In genomic region chr4:97921682-97922081, GRCm38 (mm10) we compare ENCODE assay signal across 29 mouse cellular contexts.
DNase-seq lines count a peak whose midpoint lies in the region; ATAC-seq and TF ChIP-seq lines count a peak whose summit lies in the region.
"Had no signal": no experiment of that assay in that cellular context is flagged by ENCODE, and none has a peak within 500 bp of the region (broad histone marks: within the 10 kb centered on the region; RNA-seq: fewer than 3 reads in every experiment).

No protein-coding gene starts in this region.

- 0 out of 2 replicates have a peak, but pooled peaks have one; percentile 3 for TF ChIP-seq CTCF in gastrocnemius, adult 2 months (IDR thresholded peaks at IDR 0.05)
- peak; percentile 27; the same call in 1 of the 2 replicates for TF ChIP-seq CTCF in intestine, postnatal 0 days (IDR thresholded peaks at IDR 0.05; ENCODE audit: low read depth)
- TF ChIP-seq CTCF in brain, embryonic 14.5 days (IDR thresholded peaks at IDR 0.05; ENCODE audit: borderline replicate concordance, extremely low read depth, insufficient read depth, insufficient read length) = peak; percentile 23; the same call in 1 of the 2 replicates

- H3K27me3 ChIP-seq in intestine, postnatal 0 days (replicated peaks; ENCODE audit: control insufficient read depth, insufficient read depth, low read length) = no peaks in the 10 kb centered on the region
- no peaks in the 10 kb centered on the region for H3K27me3 ChIP-seq in intestine, embryonic 15.5 days (replicated peaks)
- no peaks in the 10 kb centered on the region for H3K27me3 ChIP-seq in kidney, embryonic 16.5 days (ENCODE audit: insufficient read depth, low read length)
- H3K27me3 ChIP-seq: embryonic facial prominence, embryonic 15.5 days; forebrain, embryonic 12.5 days; hindbrain, embryonic 13.5 days; liver, embryonic 15.5 days; midbrain, embryonic 13.5 days had no signal

- no peak for TF ChIP-seq POLR2A in brain, embryonic 14.5 days (IDR thresholded peaks at IDR 0.05; ENCODE audit: borderline replicate concordance, extremely low read depth, insufficient read depth, insufficient read length, poor library complexity, severe bottlenecking)

- H3K4me1 ChIP-seq in intestine, postnatal 0 days (replicated peaks; ENCODE audit: control insufficient read depth, insufficient read depth, low read length) = no peaks in the 10 kb centered on the region
- peaks cover 16% of the 10 kb centered on the region for H3K4me1 ChIP-seq in intestine, embryonic 15.5 days (replicated peaks)
- peaks cover 10% of the 10 kb centered on the region for H3K4me1 ChIP-seq in kidney, embryonic 16.5 days (ENCODE audit: insufficient read depth, low read length)

- H3K36me3 ChIP-seq in intestine, postnatal 0 days (ENCODE audit: control insufficient read depth, insufficient read depth) = no peaks in the 10 kb centered on the region
- no peaks in the 10 kb centered on the region for H3K36me3 ChIP-seq in intestine, embryonic 15.5 days
- H3K36me3 ChIP-seq in kidney, embryonic 16.5 days (ENCODE audit: insufficient read depth, low read length) = no peaks in the 10 kb centered on the region
- H3K36me3 ChIP-seq: embryonic facial prominence, embryonic 10.5 days; embryonic facial prominence, embryonic 15.5 days; forebrain, embryonic 12.5 days; hindbrain, embryonic 13.5 days; liver, embryonic 15.5 days; midbrain, embryonic 13.5 days had no signal

- DNase-seq in gastrocnemius, adult 2 months = no peak
- DNase-seq in gastrocnemius, postnatal 10 days = no peak
- DNase-seq in 3T3-L1 (ENCODE audit: low read depth, low spot score) = peak; percentile 13
- DNase-seq in brain, embryonic 14.5 days (ENCODE audit: low read depth) = no peak
- DNase-seq: adrenal gland, adult 2 months; adrenal gland, postnatal 36 days; cerebellum, adult 8-10 months; gastrocnemius, postnatal 36 days; heart, postnatal 14 days; kidney, adult 2 months; kidney, postnatal 4 days; lung, postnatal 4 days; right cerebral cortex, adult 18-20 months; spleen, adult 18-20 months; thymus, adult 18-20 months; thymus, postnatal 36 days had no signal

- no peaks in the 10 kb centered on the region for H3K9me3 ChIP-seq in intestine, postnatal 0 days (ENCODE audit: control insufficient read depth)
- H3K9me3 ChIP-seq in intestine, embryonic 15.5 days = no peaks in the 10 kb centered on the region
- H3K9me3 ChIP-seq in kidney, embryonic 16.5 days (ENCODE audit: low read length) = no peaks in the 10 kb centered on the region
- H3K9me3 ChIP-seq: embryonic facial prominence, embryonic 10.5 days; embryonic facial prominence, embryonic 15.5 days; forebrain, embryonic 12.5 days; hindbrain, embryonic 13.5 days; liver, embryonic 15.5 days; midbrain, embryonic 13.5 days had no signal

- no peak for ATAC-seq in intestine, postnatal 0 days
- ATAC-seq in intestine, embryonic 15.5 days = no peak
- no peak for ATAC-seq in kidney, embryonic 16.5 days (ENCODE audit: low FRiP score, low TSS enrichment)
- ATAC-seq: activated CD4-positive, CD25-positive, alpha-beta regulatory T cell, adult 4 months; CD4-positive, CD25-positive, alpha-beta regulatory T cell, adult 4 months; inflammation-experienced regulatory T-cells, adult 6 months; midbrain, embryonic 13.5 days had no signal

- H3K4me3 ChIP-seq in gastrocnemius, adult 2 months = no peak overlapping the region
- no peak overlapping the region for H3K4me3 ChIP-seq in intestine, postnatal 0 days (ENCODE audit: low read depth, low read length)
- H3K4me3 ChIP-seq in intestine, embryonic 15.5 days (replicated peaks) = no peak overlapping the region
- H3K4me3 ChIP-seq in kidney, embryonic 16.5 days (ENCODE audit: low read length) = no peak overlapping the region
- H3K4me3 ChIP-seq: embryonic facial prominence, embryonic 10.5 days; embryonic facial prominence, embryonic 15.5 days; forebrain, embryonic 12.5 days; hindbrain, embryonic 13.5 days; liver, embryonic 15.5 days; midbrain, embryonic 13.5 days had no signal

- intact Hi-C loops in gastrocnemius, adult 2 months (cut with DNase I) = loop anchor here (5.0 to 10.0 kb wide), 2 partner anchors 144 to 183 kb away; partner anchors contain the start of gene E130114P18Rik

- H3K27ac ChIP-seq in gastrocnemius, adult 2 months = no peak overlapping the region
- H3K27ac ChIP-seq in intestine, postnatal 0 days (ENCODE audit: low read depth, low read length) = no peak overlapping the region
- H3K27ac ChIP-seq in intestine, embryonic 15.5 days = no peak overlapping the region
- H3K27ac ChIP-seq in kidney, embryonic 16.5 days (ENCODE audit: low read length) = no peak overlapping the region
- H3K27ac ChIP-seq: embryonic facial prominence, embryonic 10.5 days; embryonic facial prominence, embryonic 15.5 days; forebrain, embryonic 12.5 days; hindbrain, embryonic 13.5 days; kidney, postnatal 0 days; liver, embryonic 15.5 days; midbrain, embryonic 13.5 days had no signal

- no peak overlapping the region for H3K4me2 ChIP-seq in intestine, postnatal 0 days (replicated peaks; ENCODE audit: low read depth)
- H3K4me2 ChIP-seq in intestine, embryonic 15.5 days (replicated peaks) = no peak overlapping the region
- H3K4me2 ChIP-seq in kidney, embryonic 16.5 days (replicated peaks; ENCODE audit: low read depth, low read length) = no peak overlapping the region
- H3K4me2 ChIP-seq: embryonic facial prominence, embryonic 15.5 days; forebrain, embryonic 12.5 days; hindbrain, embryonic 13.5 days; liver, embryonic 15.5 days; midbrain, embryonic 13.5 days had no signal

- H3K9ac ChIP-seq in intestine, postnatal 0 days (ENCODE audit: low read depth, low read length) = no peak overlapping the region
- H3K9ac ChIP-seq in intestine, embryonic 15.5 days = no peak overlapping the region
- no peak overlapping the region for H3K9ac ChIP-seq in kidney, embryonic 16.5 days (replicated peaks; ENCODE audit: low read length)
- H3K9ac ChIP-seq: embryonic facial prominence, embryonic 15.5 days; forebrain, embryonic 12.5 days; hindbrain, embryonic 13.5 days; liver, embryonic 15.5 days; midbrain, embryonic 13.5 days had no signal
